Mouse (Mus musculus): ENCODE measurements around the gene Il6ra. TPM values are rescaled to one million over a fixed set of nuclear protein-coding genes. Genes with fewer than 3 reads are reported as not detected.
"Not testable (repeated sequence)": the region's sequence is repeated elsewhere in the genome, so short reads cannot be mapped to it uniquely, and the experiment has no call there.

Gene Il6ra
- polyA plus RNA-seq, 1 experiment, result 5.4 TPM

DNA sequence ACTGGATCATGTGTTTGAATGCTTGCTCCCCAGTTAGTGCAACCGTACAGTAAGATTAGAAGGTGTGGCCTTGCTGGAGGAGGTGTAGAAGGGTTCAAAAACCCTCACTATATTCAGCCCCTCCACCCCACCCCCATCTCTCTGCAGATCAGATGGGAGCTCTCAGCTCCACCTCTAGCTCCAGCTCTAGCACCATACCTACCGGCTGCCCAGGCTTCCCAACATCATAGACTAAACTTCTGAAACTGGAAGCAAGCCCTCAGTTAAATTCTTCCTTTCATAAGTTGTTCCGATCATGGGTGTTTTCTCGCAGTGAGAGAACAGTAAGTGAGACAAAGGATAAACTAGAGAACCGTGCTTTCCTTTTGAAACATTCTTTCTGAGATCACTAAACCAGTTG, 38.9 kb downstream of the Il6ra start:
- no peak overlapping the region for H3K27ac ChIP-seq (replicated peaks; ENCODE audit: low read depth, low read length)
- H3K4me1 ChIP-seq (ENCODE audit: control insufficient read depth, insufficient read depth, insufficient read length, low read length), result peaks cover 6% of the 10 kb centered on the region; the same call in 1 of the 2 replicates
- no peak overlapping the region for H3K4me3 ChIP-seq (ENCODE audit: insufficient read depth, low read depth, low read length)

DNA sequence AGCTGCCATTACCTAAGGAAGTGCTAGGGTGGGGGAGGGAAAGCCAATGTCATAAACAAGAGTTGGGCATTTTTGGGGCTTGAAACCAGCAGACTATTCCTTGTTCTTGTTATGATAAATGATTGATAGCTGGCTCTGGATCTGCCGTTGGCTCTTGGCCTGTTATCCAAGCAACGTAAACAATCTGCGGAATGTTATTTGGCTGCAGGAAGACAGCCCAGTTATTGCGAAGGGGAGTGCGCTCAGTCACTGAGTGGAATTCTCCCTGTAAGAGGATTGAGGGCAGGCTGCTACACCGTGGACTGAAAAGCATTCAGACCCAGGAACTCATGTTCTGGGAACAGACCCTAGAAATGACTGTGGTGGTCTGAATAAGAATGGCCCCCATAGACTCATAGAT, 40.3 kb downstream of the Il6ra start:
- peaks cover 14% of the 10 kb centered on the region; the same call in 1 of the 2 replicates for H3K4me1 ChIP-seq (ENCODE audit: control insufficient read depth, insufficient read depth, insufficient read length, low read length)
- H3K27ac ChIP-seq (replicated peaks; ENCODE audit: low read depth, low read length), result no peak overlapping the region
- H3K4me3 ChIP-seq (ENCODE audit: insufficient read depth, low read depth, low read length), result no peak overlapping the region

DNA sequence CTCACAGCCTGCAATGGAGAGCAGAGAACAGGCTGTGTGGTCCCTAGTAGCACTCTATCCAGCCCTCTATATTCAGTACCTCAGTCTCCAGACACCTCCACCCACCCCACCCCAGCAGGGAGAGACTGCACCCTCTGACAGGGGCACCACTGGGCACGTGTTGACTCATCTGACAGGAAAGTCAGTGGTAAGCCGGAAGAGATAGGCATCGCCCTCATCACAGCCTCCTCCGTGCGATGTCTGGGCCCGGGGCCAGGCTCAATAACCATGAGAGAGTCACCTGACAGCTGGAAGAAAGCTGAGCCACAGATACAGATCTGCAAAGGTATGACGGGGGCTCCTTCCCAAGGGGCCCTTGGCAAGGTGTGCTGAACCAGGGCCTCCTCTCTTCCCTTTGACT, 40.8 kb downstream of the Il6ra start:
- peaks cover 11% of the 10 kb centered on the region; the same call in 1 of the 2 replicates for H3K4me1 ChIP-seq (ENCODE audit: control insufficient read depth, insufficient read depth, insufficient read length, low read length)
- no peak overlapping the region for H3K27ac ChIP-seq (replicated peaks; ENCODE audit: low read depth, low read length)
- no peak overlapping the region for H3K4me3 ChIP-seq (ENCODE audit: insufficient read depth, low read depth, low read length)

DNA sequence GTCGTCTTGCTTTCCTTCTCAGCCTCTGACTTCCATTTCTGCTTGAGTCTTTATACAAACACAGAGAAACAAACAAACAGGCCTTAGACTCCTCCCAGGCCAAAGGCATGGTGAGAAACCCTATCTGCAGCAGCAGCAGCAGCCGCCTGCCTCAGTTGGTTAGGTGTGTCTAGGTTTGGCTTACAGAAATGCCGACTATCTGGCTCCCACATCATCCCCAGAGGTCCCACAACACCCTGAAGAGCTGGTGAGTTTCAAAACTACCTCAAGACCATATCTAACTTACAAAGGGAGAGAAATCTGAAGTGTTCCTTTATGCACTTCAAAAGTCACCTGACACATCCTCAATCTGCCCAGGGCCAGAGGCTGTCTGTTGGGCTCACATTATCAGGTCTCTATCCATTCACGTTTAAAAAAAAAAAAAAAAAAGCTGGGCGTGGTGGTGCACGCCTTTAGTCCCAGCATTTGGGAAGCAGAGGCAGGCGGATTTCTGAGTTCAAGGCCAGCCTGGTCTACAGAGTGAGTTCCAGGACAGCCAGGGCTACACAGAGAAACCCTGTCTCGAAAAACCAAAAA, 41.6 kb downstream of the Il6ra start:
- H3K27ac ChIP-seq (replicated peaks; ENCODE audit: low read depth, low read length), result no peak overlapping the region

DNA sequence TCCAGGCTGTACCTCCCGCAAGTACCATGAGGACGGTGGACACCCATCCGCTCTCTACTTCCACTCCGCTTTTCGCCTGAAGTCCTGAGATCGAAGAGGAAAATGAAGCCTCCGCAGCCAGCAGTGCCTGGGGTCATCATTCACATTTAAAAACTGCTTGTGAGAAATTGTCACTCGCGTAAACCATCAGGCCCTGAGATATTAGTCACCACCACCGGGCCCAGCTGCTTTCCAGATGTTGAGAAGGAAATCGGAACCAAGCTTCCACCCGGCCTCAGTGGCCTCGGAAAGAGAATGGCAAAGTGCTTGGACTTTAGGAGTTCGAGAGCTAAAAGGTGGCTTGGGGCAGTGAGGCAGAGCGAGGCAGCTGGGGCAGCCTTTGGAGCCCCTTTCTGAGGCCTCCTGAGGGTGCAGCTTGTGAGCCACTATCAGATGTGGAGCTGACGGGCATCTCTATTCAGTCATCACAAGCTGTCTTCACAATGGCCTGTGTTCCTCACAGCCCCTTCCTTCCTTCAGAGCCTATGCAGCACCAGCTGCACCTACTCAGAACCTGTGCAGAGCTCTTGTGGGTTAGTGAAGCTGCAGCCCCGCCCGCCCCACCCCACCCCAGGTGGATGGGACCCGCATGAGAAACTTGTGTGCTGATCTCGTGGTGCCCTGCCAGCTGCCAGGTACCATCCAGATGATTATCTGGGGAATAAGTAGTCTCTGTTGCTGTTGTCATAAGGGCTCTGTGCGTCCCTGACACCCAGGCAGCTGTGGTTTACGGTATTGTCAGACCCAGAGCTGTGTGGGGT, 42.3 kb downstream of the Il6ra start:
- Histone ChIP-seq H3K4me3 (ENCODE audit: insufficient read depth, low read depth, low read length) (no peak overlapping the region), H3K27ac (replicated peaks; ENCODE audit: low read depth, low read length) (peak overlapping the region; percentile 71), H3K4me1 (ENCODE audit: control insufficient read depth, insufficient read depth, insufficient read length, low read length) (peaks cover 11% of the 10 kb centered on the region; the same call in 1 of the 2 replicates)

More for the DNA sequence above, 41.6 kb downstream of the Il6ra start:
- Histone ChIP-seq H3K4me3 (ENCODE audit: insufficient read depth, low read depth, low read length) (no peak overlapping the region), H3K4me1 (ENCODE audit: control insufficient read depth, insufficient read depth, insufficient read length, low read length) (peaks cover 11% of the 10 kb centered on the region; the same call in 1 of the 2 replicates)

DNA sequence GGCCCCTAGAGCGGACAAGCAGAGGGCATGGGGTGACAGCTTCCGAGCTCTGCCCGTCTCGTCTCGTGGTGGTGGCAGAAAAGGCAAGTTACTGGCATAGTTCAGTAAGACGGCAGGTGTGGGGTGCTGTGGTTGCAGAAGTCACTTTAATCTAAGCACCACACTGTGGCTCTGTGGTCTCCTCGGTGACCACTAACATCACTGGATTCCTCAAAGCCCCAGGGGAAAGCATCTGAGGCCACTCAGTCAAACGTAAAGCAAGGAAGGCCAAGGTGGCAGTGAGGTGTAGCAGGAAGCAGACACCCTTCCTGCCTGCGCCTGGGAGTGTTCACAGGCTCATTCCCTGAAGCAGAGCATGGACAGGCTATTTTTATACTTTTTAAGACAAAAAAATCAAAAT, 43.4 kb downstream of the Il6ra start:
- peaks cover 16% of the 10 kb centered on the region for H3K4me1 ChIP-seq (ENCODE audit: control insufficient read depth, insufficient read depth, insufficient read length, low read length)
- peak overlapping the region; percentile 31; the same call in 1 of the 2 replicates for H3K27ac ChIP-seq (replicated peaks; ENCODE audit: low read depth, low read length)
- H3K4me3 ChIP-seq (ENCODE audit: insufficient read depth, low read depth, low read length), result no peak overlapping the region

DNA sequence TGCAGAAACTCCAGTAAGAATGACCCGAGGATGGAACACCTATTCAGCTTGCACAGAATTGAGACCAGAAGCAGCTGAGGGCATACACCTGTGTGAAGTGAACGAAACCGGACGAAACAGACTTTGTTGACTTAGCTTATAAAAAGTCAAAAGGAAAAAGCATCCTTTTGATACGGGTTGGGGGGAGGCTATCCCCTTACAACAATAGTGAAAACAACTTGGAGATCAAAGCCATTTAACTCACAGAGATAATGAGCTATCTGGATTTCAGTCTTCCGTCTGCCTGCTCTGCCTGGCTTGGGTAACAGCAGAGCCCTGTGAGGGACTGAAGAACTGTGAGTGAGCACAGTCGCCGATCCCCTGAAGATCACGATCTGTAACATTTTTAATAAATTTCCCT, 44.0 kb downstream of the Il6ra start:
- H3K4me3 ChIP-seq (ENCODE audit: insufficient read depth, low read depth, low read length), result no peak overlapping the region
- peaks cover 16% of the 10 kb centered on the region for H3K4me1 ChIP-seq (ENCODE audit: control insufficient read depth, insufficient read depth, insufficient read length, low read length)
- H3K27ac ChIP-seq (replicated peaks; ENCODE audit: low read depth, low read length), result no peak overlapping the region

DNA sequence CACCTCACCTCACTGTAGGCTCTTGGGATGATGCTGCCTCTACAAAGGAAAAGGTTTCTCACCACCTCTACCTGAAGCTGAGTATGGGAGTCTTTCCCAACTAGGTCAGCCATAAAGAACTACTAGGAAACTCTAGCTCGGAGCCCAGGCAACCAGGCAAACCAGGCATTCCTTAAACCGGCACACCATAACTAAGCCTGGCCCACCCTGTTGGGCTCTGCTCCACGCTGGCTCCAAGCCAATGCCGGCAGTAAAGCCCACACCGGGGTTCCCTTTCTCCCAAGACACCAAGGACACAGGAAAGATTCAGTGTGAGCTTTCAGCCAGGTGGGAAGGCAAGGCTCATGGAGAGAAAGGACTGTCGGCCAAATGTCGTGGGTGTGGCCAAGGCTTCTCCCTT, 44.6 kb downstream of the Il6ra start:
- Histone ChIP-seq H3K27ac (replicated peaks; ENCODE audit: low read depth, low read length) (no peak overlapping the region), H3K4me3 (ENCODE audit: insufficient read depth, low read depth, low read length) (no peak overlapping the region)

DNA sequence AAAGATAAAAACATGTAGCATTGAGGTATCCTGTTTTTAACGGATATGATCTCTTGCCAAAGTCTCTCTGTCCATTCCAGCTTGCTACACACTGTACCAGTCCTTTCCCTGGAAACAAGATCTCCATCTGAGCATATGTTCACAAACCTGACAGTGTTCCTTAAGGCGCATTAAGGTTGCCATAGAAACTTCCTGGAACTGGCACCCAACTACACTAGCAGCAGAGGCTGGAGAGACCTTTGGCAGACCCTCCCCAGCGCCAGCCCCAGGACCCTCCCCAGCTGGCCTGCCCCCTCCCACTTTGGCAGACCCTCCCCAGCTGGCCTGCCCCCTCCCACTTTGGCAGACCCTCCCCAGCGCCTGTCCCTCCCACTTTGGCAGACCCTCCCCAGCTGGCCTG, 45.3 kb downstream of the Il6ra start:
- H3K4me3 ChIP-seq (ENCODE audit: insufficient read depth, low read depth, low read length), result no peak overlapping the region
- no peak overlapping the region for H3K27ac ChIP-seq (replicated peaks; ENCODE audit: low read depth, low read length)
- peaks cover 16% of the 10 kb centered on the region for H3K4me1 ChIP-seq (ENCODE audit: control insufficient read depth, insufficient read depth, insufficient read length, low read length)

More for the DNA sequence above, 44.6 kb downstream of the Il6ra start:
- peaks cover 16% of the 10 kb centered on the region for H3K4me1 ChIP-seq (ENCODE audit: control insufficient read depth, insufficient read depth, insufficient read length, low read length)

DNA sequence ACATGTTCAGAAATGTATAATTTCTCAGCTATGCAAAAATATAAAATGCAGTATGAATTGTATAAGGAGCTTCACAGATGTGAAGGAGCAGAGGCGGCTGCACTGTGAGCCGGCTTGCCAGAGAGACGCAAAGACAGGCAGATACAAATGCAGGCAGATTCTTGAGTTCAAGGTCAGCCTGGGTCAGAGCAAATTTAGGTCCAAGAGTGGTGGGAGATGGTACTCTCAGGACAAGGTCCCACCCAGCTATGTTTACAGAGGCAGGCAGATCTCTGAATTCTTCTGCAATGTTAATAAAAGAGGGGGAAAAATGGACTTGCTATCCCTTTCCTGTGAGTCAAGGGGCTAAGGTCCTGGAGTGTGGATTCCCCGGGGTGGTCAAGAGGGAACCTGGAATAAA, 47.2 kb downstream of the Il6ra start:
- H3K4me3 ChIP-seq (ENCODE audit: insufficient read depth, low read depth, low read length), result no peak overlapping the region
- H3K4me1 ChIP-seq (ENCODE audit: control insufficient read depth, insufficient read depth, insufficient read length, low read length), result peaks cover 29% of the 10 kb centered on the region
- no peak overlapping the region for H3K27ac ChIP-seq (replicated peaks; ENCODE audit: low read depth, low read length)

DNA sequence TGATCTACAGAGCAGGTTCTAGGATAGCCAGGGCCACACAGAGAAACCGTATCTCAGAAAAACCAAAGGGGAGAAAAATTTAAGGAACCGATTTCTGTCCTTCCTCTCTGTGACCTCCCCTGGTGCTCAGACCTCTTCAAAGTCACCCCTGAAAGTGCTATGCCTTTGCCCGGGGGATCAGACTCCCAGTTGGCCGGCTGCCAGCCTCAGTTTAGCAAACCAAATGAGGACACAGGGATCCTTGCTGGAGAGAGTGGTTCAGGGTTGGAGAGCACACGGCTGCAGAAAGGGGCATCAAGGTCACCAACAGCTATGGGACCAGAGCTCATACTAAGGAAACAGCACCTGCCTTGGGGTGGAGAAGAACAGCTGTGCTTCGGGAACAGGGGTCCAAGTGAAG, 48.0 kb downstream of the Il6ra start:
- no peak overlapping the region for H3K4me3 ChIP-seq (ENCODE audit: insufficient read depth, low read depth, low read length)
- no peak overlapping the region for H3K27ac ChIP-seq (replicated peaks; ENCODE audit: low read depth, low read length)
- peaks cover 30% of the 10 kb centered on the region for H3K4me1 ChIP-seq (ENCODE audit: control insufficient read depth, insufficient read depth, insufficient read length, low read length)

DNA sequence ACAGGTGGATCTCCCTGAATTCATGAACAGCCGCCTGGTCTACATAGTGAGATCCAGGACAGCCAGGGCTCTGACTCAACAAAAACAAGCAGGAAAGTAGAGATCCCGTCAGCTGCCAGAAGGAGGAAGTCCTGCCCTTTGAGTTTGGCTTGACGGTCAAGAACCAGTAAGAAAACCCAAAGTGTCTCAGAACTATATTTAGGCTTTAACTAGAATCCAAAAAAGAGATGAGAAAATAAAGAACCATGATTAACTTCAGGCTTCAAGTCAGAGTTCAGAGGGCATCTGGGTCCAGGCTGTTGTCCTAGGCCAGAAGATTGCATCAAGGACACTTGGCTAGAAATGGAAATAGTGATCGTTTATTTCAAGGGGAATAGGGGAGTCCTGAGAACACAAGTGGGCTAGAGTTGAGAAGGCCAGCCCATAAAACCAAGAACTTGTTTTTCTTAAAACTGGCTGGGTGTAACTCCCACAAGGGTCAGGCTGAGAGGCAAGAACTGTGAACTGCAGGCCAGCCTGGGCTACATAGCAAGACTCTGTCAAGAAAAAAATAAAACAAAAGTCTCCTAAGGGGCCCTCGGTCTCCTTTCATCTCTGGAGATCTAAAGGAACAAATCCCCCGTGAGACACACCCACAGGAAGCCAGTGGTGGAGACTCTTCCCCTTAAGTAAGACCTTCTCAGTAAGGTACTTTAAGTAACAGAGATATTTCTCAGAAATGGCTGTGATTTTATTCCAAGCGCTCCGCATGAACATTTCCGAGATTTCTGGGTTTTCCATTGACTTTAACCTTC, 49.1 kb downstream of the Il6ra start:
- Histone ChIP-seq H3K4me3 (ENCODE audit: insufficient read depth, low read depth, low read length) (no peak overlapping the region), H3K27ac (replicated peaks; ENCODE audit: low read depth, low read length) (peak overlapping the region; percentile 65), H3K4me1 (ENCODE audit: control insufficient read depth, insufficient read depth, insufficient read length, low read length) (peaks cover 25% of the 10 kb centered on the region)

DNA sequence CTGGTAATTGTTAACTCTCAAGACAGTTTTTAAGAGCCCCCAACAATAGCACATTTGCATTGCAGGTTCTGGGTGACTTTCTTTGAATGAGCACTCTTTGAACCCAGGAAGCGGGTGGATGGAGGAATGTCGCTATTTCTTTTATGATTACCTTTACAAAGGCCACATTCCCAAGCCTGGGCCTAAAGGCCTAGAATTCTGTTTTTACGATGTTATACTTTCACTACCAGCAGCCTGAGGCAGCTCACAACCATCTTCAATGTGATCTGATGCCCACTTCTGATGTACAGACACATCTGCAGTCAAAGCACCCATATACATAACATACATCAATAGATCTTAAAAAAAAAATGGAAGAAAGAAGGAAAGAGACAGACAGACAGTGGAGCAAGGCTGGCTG, 49.7 kb downstream of the Il6ra start:
- H3K4me1 ChIP-seq (ENCODE audit: control insufficient read depth, insufficient read depth, insufficient read length, low read length), result peaks cover 20% of the 10 kb centered on the region
- not testable (repeated sequence) for H3K4me3 ChIP-seq (ENCODE audit: insufficient read depth, low read depth, low read length)
- H3K27ac ChIP-seq (replicated peaks; ENCODE audit: low read depth, low read length), result peak overlapping the region; percentile 65

DNA sequence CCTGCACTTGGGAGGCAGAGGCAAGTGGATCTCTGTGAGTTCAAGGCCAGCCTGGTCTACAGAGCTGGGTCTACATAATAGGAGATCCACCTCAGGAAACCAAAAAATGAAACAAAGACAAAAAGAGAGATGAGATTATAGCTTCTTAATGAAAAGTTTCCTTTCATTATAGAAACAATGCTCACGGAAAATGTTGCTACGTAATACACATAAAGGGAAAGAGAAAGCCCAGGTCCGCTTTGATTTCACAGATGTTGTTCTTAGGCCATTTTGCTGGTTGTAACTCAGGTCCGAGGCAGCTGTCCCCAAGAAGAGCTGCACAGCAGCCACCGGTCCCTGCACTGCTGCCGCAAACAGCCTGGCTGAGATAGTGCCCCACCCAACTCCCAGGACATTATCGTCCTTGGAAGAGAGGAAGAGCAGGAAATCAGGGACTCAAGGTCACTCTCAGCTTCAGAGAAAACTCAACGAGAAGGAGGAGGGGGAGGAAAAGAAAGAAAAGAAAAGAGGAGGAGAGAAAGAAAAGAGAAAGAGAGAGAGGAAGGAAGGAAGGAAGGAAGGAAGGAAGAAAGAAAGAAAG, 50.7 kb downstream of the Il6ra start:
- Histone ChIP-seq H3K27ac (replicated peaks; ENCODE audit: low read depth, low read length) (peak overlapping the region; percentile 77), H3K4me1 (ENCODE audit: control insufficient read depth, insufficient read depth, insufficient read length, low read length) (peaks cover 19% of the 10 kb centered on the region), H3K4me3 (ENCODE audit: insufficient read depth, low read depth, low read length) (no peak overlapping the region)

DNA sequence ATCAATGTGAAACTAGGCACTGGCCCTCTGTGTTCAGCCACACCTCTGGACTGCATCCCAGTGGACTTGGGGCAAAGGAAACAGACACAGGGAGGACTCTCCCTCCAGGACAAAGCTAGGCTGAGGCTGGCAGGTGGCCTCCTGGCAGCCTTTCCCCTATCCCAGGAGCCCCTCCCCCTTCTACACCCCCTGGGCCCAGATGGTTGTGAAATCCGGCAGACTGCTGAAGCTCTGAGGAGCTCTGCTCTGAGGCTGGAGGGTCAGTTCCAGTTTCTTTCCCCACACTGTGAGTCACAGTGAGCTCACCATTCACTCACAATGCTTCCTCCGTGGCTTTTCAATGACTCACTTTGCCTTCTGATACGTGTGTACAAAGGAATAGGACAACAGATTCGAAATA, 51.9 kb downstream of the Il6ra start:
- H3K4me3 ChIP-seq (ENCODE audit: insufficient read depth, low read depth, low read length), result no peak overlapping the region
- peaks cover 19% of the 10 kb centered on the region for H3K4me1 ChIP-seq (ENCODE audit: control insufficient read depth, insufficient read depth, insufficient read length, low read length)
- peak overlapping the region; percentile 77 for H3K27ac ChIP-seq (replicated peaks; ENCODE audit: low read depth, low read length)

Data from brown adipose tissue, adult 24 weeks (tissue).